Mouse (Mus musculus) lung, postnatal 0 days (tissue): ENCODE measurements around the gene Trim66.

Source experiments
- CTCF ChIP-seq: IDR thresholded peaks from 2 replicates; pipeline ENCODE4 v1.5.1; 2016; ENCODE audit warnings: antibody characterized with exemption, mild to moderate bottlenecking
- EP300 ChIP-seq: IDR thresholded peaks from 2 replicates; pipeline ENCODE4 v1.6.1; 2016; ENCODE audit warnings: antibody characterized with exemption, mild to moderate bottlenecking, control low read depth

- TF ChIP-seq CTCF (no peak), EP300 (no peak)
These were observed 59.9 kb downstream of the Trim66 start for GRCm38 (mm10) chr7:109448060-109448459.
